Mouse (Mus musculus) skeletal muscle tissue, adult 2 months (tissue): ENCODE measurements around the gene Filip1l.
A peak's percentile ranks its signal among the peaks of the same experiment; 100 is the strongest.

Experiments used
- DNase-seq: peaks from one replicate; pipeline ENCODE4 v3.0.0-alpha.2; 2012; ENCODE audit warnings: low read depth, low spot score

The Filip1l gene

DNA sequence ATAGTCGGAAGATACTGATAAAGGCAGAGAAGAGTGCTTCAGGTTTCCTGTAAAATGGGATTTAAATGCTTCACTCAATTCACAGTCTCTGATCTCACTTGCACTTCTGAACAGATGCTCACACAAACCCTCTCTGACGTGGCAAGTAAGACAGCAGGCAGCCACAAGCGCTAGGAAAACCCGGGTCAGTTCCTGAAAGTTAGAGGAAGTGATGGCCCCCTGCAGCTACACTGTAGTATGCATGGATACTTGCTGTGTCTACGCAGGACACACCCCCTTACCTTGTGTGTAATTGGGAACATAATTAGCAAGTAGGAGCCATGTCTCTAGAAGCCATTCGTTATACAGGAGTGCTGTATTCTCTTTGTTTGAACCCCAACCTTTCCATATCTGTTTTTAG, 129.4 kb downstream of the Filip1l start:
- no peak for DNase-seq

DNA sequence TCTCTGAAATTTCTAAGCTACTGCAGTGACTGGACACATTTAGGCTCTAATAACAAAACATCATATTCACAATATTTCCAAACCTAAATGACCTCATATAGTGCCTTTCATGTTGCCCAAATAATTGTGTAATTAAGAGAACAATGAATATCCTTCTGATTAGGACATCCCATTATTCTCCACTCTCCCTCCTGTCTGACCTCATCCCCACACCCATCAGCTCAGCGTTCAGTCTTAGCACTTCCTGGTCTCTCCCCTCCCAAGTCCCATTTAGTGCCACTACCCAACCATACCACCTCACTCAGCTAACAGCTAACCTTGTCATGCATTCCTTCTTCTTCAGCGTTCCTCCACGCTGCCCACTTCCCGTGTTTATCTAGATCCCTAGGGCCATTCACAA, 130.0 kb downstream of the Filip1l start:
- no peak for DNase-seq

DNA sequence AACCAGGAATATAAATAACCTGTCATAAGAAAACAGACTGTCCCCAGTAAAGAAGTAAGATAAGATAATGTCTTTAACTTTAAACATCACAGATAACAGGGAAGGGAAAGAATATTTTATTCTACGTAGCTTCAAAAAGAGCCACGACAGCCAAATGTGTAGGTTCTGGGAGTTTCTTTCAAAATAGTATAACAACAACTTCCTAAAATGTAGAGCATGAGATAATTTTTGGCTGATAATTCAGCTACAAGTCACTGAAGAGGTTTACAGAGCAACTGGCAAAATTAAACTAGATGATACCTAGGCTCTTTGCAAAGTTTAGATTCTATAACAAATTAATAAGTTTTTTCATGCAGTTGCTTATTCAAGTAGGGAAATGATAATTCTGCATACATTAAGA, 130.6 kb downstream of the Filip1l start:
- no peak for DNase-seq

DNA sequence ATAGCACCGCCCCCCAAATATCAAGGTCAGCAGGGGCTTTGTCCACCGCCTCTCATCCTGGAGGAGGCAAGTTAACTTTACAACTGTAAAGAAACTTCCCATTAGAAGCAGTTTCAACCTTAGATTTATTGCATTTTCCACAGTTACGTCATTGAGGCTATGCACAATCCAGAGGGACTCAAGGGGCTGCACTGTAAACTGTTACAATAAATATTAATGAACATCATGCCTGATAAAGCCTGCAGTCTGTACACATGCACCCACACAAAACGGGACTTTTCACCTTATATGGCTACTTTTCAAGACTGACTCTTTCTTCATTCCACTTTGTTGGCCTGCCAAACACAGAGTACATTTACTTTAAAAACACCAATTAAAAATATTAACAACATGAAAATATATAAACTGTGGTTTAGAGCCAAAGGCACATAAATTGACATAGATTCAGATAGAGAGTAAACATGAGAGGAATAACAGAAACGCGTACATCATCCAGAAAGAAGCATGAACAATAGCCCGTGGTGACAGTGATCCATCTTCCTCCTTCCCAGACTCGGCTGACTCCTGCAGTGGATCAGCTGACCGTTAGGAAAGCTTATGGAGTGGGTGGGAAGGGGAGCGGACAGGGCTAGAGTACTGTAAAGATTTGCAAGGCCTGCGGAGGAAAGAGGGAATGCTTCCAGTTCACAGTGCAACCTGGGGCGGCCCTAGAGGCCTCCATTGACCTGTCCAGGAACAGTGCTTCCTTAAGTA, 131.3 kb downstream of the Filip1l start:
- DNase-seq, result no peak

DNA sequence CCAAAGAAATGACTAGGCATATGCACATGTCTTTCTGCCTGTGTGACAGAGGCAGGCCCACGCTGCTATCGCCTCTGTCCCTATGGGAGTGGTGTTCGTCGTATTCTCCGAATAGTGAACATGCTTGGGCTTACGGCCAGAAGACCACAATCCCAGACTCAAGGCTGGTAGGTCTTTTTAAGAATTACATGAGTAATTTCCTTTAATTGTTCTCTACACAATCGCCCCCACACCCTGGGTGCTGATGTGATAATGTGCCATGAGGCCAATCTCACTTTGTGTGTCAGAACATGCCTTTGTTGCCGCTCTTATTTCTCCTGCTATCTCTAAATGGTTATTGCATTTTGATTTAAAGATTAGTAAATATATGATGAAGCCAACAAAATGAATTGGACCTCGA, 132.4 kb downstream of the Filip1l start:
- DNase-seq, result no peak

DNA sequence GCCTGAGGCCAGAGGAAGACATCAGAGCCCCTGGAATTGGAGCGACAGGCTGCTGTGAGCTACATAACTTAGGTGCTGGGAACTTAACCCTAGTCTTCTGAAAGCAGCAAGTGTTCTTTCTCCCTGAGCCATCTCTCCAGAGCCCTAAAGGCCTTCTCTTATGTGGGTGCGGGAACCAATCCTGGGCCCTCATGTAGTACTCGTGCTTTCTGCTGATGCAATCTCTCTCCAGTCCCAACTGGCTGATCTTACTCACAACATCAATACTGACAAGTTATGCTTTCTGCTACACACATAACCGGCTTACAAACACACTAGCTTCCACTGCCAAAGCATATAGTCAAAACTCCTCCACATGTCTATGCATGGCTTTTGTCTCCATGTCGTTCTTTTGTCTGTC, 133.4 kb downstream of the Filip1l start:
- DNase-seq, result no peak

DNA sequence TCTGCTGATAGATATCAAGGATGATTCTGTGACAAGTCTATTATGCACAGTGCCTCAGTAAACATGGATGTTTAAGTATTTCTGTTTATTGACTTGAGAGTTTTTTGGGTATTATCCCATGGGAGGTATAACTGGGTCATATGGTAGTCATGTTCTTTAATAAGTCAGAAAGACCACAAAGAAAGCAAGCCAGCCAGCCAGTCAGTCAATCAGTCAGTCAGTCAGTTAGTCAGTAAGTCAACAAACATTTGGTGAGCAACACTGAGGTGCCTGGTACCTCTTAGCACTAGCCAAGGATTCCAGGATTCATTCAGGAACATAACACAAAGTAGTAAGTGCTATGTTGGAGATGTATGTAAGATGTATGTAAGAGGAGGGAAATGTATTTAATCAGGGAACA, 135.8 kb downstream of the Filip1l start:
- DNase-seq, result no peak

DNA sequence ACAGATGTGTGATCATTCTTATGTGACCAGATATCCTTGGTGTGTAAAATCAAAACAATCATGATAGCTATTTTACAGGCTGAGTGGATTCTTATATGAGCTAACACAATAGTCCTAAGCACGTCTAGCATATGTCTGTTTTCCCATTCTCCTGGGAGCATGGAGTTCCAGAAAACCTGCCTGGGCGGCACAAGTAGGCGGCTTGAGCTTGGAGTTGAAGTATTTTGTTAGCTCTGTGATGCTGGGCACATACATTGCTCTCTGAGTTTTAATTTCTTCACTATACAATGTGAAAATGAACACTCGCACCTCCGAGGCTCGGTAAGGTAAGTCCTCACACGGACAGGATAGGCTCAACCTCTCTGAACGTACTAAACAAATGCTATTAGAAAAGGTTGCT, 137.8 kb downstream of the Filip1l start:
- no peak for DNase-seq

DNA sequence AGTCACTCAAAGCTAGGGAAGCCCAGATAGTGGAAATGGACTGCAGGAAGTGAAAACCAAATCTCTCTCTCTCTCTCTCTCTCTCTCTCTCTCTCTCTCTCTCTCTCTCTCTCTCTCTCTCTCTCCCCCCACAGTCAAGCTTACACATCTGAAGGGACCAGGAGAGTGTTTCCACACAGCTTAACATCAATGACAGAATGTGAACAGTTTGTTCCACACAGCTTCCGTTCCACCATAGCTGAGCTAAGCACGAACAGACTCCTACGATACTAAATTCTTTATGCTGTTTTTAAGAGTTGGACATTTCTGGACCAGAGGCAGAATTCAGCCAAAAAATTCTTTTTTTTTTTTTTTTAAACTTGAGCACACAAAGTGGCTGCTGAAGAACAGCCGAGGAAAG, 139.0 kb downstream of the Filip1l start:
- no peak for DNase-seq

DNA sequence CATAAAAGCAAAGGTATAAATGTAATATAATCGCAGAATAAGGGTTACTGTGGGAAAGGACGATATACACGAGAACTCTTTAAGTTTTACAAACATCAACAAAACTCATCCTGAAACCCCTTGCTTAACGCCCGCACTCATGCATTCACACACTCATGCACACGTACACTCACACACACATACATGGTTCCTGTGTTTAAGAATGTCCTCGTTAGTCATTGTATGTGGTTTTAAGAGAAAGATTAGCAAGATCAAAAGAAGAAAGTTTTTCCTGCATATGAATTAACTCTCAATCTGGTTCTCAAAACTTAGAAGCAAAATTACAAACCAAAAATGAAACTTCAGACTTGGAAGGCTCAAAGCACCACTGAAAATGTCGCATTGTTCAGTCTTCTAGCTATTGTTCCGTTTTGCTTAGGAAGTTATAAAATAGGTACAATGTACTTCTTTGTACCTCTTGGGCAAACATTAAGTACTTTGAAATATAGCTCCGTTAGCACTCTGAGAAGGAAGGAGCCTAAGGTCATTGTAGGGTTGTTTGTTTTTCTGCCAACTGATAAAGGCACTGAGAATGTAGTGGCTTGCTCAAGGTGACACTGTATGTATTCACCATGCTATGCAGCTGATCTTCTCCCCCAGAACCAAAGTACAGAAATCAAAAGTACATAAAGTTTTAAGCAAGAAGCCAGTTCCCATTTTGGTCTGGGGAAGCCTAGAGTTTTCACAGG, 142.7 kb downstream of the Filip1l start:
- DNase-seq, result no peak

DNA sequence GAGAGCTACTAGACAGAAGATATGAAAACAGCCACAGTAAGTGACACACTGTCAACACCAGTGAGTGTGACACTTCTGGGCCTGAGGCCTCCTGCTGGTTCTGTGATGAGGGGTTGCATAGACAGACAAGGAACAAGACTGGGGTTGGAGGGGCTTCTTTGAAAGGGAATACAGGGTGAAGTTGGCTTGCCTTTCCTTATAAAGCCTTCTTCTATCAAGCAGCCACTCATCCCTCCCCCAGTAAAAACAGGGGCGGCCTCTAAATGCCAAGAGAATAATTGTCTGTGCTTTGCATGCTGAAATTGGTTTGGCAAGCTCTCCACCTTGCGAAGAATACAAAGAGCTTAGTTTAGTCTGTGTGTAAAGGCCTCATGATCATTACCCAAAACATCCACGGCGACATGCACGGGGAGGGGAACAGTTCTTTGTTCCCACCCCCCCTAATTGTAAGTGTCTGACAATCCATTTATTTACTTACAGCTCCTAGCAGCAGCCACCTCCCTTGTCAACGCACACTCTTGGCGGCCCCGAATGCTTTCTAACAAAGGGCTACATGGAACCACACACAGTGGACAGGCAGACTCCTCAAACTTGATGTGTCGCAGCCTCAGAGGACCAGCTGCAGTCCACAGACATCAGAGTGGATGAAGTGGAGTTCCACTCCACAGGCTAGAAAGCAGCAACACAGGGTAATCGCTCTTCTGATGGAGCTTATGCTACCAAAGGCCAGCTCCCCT, 143.7 kb downstream of the Filip1l start:
- no peak for DNase-seq

DNA sequence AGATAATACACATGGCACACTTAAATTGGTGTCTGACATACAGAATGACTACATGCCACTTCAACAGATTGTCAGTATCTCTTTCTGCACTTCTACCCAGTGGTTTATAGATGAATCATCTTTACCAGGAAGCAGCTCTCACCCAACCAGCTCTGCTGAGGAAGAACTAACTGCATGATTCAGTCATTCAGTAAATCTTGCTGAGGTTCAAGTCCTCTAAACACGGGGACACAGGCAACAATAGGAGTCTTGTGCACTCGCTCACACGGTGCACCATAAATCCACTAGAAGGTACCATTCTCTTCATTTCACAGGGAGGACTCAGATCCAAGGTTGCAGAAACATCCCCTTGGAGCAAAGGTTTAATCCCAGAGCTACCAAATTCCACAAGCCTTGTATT, 148.0 kb downstream of the Filip1l start:
- DNase-seq, result no peak

DNA sequence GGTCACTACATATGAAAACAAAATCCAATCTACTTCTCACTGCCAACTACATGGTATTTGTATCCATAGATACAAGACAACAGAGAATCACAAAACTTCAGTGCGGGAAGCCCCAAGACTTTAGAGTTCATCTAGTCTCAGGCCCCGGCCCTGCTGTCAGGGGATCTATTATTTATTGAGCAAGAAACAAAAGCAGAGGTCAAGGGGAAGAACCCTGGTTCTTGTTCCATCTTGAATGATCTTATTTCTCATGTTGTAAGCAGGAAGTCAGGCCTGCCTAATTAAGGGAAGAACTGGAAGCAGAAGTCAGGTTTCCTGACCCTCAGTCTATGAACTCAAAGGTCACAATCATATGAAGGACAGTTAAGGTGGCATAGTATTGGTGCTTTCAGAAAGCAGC, 149.3 kb downstream of the Filip1l start:
- no peak for DNase-seq

DNA sequence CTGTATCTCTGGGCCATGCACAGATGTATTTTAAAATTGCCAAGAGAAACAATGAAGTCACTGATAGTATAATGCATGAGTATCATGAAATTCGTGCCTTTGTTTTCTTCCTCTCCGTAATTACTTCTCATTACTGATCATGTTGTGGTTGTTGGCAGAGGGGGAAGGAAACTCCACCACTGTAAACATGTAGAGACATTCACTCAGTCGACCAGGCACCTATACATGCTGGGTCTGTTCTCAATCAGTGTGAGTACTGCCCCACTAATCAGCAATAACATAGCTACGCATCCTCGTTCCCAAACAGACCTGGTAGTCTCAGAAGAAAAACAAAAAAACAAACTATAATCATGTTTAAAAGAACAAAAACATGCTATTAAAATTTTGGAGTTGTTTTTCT, 149.9 kb downstream of the Filip1l start:
- DNase-seq, result no peak

DNA sequence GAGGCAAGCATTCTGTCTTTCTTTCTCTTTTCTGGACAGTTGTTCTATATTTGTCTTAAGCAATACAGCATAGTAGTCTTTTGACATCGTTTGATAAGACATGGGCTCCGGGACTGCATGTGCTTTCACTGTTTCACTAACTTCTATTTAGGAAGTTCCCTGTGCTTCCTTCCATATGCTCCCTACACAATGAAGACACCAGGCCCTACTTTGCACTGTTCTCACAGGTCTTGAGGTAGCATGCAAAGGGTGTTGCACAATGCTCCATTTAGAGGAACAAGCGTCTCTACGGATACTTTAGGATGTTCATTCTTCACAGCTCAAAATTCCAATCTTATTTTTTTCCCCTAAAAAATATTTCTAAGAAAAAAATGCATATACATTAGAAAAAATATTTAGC, 151.8 kb downstream of the Filip1l start:
- DNase-seq, result no peak

DNA sequence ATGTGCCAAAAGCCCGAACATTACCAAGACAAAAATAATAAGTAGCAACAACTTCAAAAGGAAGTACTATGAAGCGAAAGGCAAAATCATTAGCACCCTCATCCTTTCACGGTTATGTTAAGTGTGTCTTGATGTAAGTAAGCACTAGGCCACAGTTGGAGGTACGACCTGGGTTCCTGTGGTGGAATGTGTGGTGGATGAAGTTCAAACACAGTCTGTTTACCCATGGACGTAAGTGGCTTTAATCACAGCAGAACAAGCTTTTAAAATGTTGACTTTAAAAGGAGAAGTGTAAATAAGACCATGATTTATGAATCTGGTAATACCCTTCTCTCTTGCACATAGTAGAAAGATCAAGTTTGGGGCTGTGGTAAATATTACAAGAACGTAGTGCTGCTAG, 153.2 kb downstream of the Filip1l start:
- no peak for DNase-seq

DNA sequence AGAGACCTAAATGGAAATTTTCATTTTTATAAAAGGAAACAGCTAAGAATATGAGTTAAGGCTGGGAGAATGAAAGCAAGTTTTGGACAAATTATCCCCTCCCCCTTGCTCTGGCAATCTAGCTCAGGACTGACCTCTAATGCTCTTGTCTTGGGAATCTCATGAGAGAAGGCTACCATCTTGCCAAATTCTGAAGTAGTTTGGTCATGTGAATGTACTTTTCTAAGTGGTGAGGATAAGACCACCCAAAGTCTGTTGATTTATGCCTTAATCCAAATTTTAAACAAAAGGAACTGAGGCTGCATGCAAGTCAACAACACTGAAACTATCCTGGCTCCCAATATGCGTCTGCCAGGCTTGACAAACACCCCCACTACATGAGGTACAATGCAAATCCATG, 155.5 kb downstream of the Filip1l start:
- peak; percentile 65 for DNase-seq

DNA sequence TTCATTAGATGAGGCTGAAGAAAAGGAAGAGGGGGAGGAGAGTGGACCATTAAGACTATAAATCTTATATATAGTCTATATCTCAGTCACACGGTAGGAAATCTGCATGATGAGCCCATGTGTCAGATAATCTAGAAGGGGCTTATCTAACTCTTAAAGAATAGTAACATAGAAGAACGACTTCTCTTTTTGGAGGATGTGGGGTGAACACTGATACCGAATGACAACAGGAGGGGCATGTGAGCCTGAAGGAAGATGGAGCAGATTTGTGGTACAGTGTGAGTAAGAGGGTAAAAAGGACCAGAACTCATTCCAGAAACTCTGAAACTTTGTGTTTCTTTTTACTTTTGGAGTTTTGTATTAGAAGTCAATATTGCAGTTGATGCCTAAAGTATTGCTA, 156.2 kb downstream of the Filip1l start:
- no peak for DNase-seq

DNA sequence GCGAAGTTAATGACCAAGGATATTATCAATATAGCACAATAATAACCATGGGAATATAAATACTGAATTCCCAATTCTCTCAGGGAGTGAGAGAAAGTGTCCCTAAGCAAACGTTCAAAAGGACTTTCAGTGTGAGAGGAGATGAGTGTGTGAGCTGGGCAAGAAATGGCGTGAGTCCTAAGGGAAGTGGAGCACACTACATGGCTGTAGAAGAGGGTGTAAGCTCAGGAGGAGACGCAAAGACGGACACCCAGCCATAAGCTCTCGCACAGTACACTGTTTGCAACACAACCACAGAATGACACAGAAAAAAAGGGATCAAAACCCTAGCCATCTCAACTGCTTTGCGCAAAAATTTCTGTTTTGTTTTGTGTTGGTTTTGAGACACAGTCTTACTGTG, 160.7 kb downstream of the Filip1l start:
- DNase-seq, result no peak

DNA sequence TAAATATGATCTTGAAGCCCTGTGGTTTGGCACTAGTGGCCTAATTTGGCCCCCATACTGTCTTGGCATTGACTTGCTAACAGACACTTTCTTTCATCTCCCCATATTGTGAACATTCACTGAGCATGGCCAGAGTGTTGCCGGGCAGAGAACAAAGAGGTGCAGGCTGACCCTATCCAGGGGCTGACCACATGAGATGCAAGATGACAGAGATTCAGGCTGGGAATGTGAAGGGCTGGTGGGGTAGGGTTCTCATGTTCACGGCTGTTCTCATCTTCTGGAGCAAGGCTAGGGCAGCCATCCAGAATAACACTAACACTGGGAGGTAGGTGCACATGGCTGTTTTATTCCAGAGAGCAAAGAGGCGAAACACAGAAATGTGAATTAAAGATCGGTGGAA, 161.5 kb downstream of the Filip1l start:
- no peak for DNase-seq

DNA sequence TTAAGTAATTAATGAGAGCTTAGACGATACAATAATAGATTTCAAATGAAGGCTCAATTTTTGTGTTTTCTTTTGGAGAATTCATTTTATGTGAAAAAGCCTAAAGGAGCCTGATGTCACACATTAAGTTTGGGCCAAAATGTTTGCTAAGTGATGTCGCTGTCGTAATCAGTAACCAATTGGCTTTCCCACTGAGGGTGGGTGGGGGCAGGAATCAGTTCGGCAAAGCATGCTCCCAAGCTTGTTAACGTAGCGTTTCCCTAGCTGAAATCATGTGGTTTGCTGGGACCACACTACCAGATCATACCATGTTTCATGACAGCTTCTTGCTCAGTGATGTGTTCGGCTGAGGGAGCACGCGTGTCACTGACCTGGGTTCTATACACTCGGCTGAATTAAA, 162.7 kb downstream of the Filip1l start:
- DNase-seq, result peak; percentile 69

DNA sequence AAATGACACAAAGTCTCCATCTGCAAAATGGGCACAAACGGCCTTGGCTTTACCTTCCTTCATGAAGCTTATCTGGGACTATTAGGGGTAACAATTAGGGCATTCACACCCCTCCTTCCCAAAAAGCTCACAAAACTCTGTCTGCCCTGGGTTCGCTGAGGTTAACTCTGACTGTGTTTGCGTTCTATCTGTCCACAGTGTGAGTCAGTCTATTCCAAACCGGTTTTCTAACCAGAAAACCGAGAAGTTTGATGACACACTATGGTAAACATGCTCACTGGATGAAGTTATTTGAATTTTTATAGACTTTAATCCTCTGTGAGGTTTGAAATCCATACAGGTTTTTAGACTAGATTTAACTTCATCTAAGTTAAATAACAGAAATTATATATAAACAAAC, 172.2 kb downstream of the Filip1l start:
- no peak for DNase-seq

DNA sequence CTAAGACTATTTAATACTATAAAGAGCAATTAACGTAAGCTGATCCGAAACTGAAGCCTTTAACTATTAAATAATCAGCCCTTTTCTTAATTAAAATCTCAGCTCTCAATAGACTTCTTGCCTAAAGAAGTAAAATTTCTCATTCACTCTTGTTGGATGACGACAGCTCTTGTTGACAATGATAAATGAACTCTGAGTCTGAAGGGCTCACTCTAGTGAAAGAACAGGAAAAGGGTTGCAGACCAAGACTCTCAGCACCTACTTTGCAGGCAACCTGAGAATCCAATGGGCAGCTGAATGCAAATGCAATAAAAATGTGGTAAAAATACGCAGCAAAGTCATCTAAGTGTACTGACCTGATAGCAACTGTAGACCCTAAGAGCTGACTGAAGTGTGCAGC, 172.6 kb downstream of the Filip1l start:
- no peak for DNase-seq
